In the genomic region with DNA sequence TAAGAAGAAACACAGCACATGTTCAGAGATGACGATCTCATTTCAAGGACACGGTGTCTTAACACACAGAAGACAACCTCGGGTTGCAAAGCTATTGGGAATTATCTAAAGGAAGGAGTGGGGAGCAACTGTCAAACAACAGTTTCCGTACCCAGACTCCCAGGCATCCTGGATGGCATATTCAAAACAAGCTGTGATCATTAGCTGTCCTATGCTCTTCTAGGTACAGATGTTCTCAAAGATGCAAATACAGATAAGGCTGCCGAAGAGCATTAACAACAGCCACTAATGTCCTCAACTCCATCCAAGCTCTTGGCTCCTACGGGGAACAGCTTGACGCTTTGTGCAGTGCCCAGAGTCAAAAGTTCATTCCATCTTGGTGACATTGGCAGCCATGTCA, we compare ENCODE assay signal across 25 mouse cellular contexts.
A peak's percentile ranks its signal among the peaks of the same experiment; 100 is the strongest.
DNase-seq lines count a peak whose midpoint lies in the region; ATAC-seq and TF ChIP-seq lines count a peak whose summit lies in the region.
"Had no signal": no experiment of that assay in that cellular context is flagged by ENCODE, and none has a peak within 500 bp of the region (broad histone marks: within the 10 kb centered on the region; RNA-seq: fewer than 3 reads in every experiment).

No protein-coding gene starts in this region.

- H3K79me2 ChIP-seq in CH12.LX (replicated peaks; ENCODE audit: control insufficient read depth, extremely low read depth, insufficient read depth, poor library complexity, severe bottlenecking), result no peaks in the 10 kb centered on the region

- no peak overlapping the region for H3K9ac ChIP-seq in CH12.LX (ENCODE audit: insufficient read depth, low read depth)
- H3K9ac ChIP-seq in lung, postnatal 0 days (replicated peaks; ENCODE audit: low read depth), result no peak overlapping the region
- H3K9ac ChIP-seq in intestine, postnatal 0 days (ENCODE audit: low read depth, low read length), result no peak overlapping the region
- H3K9ac ChIP-seq: embryonic facial prominence, embryonic 13.5 days; embryonic facial prominence, embryonic 15.5 days; forebrain, embryonic 12.5 days had no signal

- peak; percentile 5 to 39 for DNase-seq in lung, adult 18-20 months
- DNase-seq in lung, postnatal 14 days, result no peak
- no peak for DNase-seq in CH12.LX (ENCODE audit: extremely low read depth)
- DNase-seq in lung, postnatal 0 days (ENCODE audit: low spot score), result peak; percentile 19
- DNase-seq in lung, postnatal 25 days (ENCODE audit: low spot score), result peak; percentile 36
- DNase-seq in adrenal gland, adult 8-10 months, result no peak
- DNase-seq in B cell, adult 2 months, result no peak
- DNase-seq: adrenal gland, postnatal 10 days; adrenal gland, postnatal 25 days; cerebellum, adult 11 months; cerebellum, adult 2 months; cerebellum, adult 9-10 months; cerebellum, postnatal 36 days; embryo, embryonic 11 days had no signal

- H3K36me3 ChIP-seq in CH12.LX (replicated peaks in 1 of 2; ENCODE audit: control insufficient read depth in 1 of 2, insufficient read depth in 1 of 2, low read length in 1 of 2), result no peaks in the 10 kb centered on the region
- H3K36me3 ChIP-seq in lung, postnatal 0 days (ENCODE audit: insufficient read depth, low read length), result no peaks in the 10 kb centered on the region
- H3K36me3 ChIP-seq in intestine, postnatal 0 days (ENCODE audit: control insufficient read depth, insufficient read depth), result no peaks in the 10 kb centered on the region
- H3K36me3 ChIP-seq: embryonic facial prominence, embryonic 13.5 days; embryonic facial prominence, embryonic 15.5 days; forebrain, embryonic 10.5 days; forebrain, embryonic 12.5 days; G1E had no signal

- H3K4me3 ChIP-seq in CH12.LX (replicated peaks in 1 of 3; ENCODE audit: low read depth in 2 of 3, low read length in 2 of 3, poor library complexity in 1 of 3), result no peak overlapping the region
- H3K4me3 ChIP-seq in lung, postnatal 0 days (ENCODE audit: low read depth, low read length), result no peak overlapping the region
- H3K4me3 ChIP-seq in intestine, postnatal 0 days (ENCODE audit: low read depth, low read length), result no peak overlapping the region
- H3K4me3 ChIP-seq: embryonic facial prominence, embryonic 13.5 days; embryonic facial prominence, embryonic 15.5 days; erythroblast, embryonic 14.5 days; forebrain, embryonic 10.5 days; forebrain, embryonic 12.5 days had no signal

- no peaks in the 10 kb centered on the region for H3K9me3 ChIP-seq in CH12.LX (replicated peaks; ENCODE audit: low read length)
- no peaks in the 10 kb centered on the region for H3K9me3 ChIP-seq in lung, postnatal 0 days (ENCODE audit: low read length)
- no peaks in the 10 kb centered on the region for H3K9me3 ChIP-seq in intestine, postnatal 0 days (ENCODE audit: control insufficient read depth)
- H3K9me3 ChIP-seq: embryonic facial prominence, embryonic 13.5 days; embryonic facial prominence, embryonic 15.5 days; forebrain, embryonic 10.5 days; forebrain, embryonic 12.5 days; G1E had no signal

- dilution Hi-C loops in CH12.LX (cut with MboI; ENCODE audit: extremely low pct_ligation_motif_present, extremely low pct_unique_long_range_greater_than_20kb, low sequenced_read_pairs), result no loop called here

- no peak for TF ChIP-seq EP300 in CH12.LX (IDR thresholded peaks at IDR 0.05; ENCODE audit: low read length)
- TF ChIP-seq EP300 in lung, postnatal 0 days (IDR thresholded peaks at IDR 0.05), result peak; percentile 83

- no peak for TF ChIP-seq POLR2A in CH12.LX (IDR thresholded peaks at IDR 0.05; ENCODE audit: low read depth, low read length)

- H3K4me2 ChIP-seq in CH12.LX (ENCODE audit: insufficient read depth, low read depth, poor library complexity, severe bottlenecking), result peak overlapping the region; percentile 11; the same call in 1 of the 2 replicates
- H3K4me2 ChIP-seq in lung, postnatal 0 days (replicated peaks; ENCODE audit: low read depth, low read length), result no peak overlapping the region
- no peak overlapping the region for H3K4me2 ChIP-seq in intestine, postnatal 0 days (replicated peaks; ENCODE audit: low read depth)
- H3K4me2 ChIP-seq: embryonic facial prominence, embryonic 13.5 days; embryonic facial prominence, embryonic 15.5 days; forebrain, embryonic 12.5 days had no signal

- H3K27ac ChIP-seq in CH12.LX (ENCODE audit: insufficient read depth, low read depth), result no peak overlapping the region
- H3K27ac ChIP-seq in lung, postnatal 0 days (ENCODE audit: low read length), result no peak overlapping the region
- no peak overlapping the region for H3K27ac ChIP-seq in intestine, postnatal 0 days (ENCODE audit: low read depth, low read length)
- H3K27ac ChIP-seq: embryonic facial prominence, embryonic 13.5 days; embryonic facial prominence, embryonic 15.5 days; forebrain, embryonic 10.5 days; forebrain, embryonic 12.5 days had no signal

- no peak for TF ChIP-seq RAD21 in CH12.LX (IDR thresholded peaks at IDR 0.05; ENCODE audit: low read depth, low read length)

- in situ Hi-C loops in CH12.LX (cut with MboI; ENCODE audit: low pct_ligation_motif_present, low pct_unique_long_range_greater_than_20kb, low sequenced_read_pairs), result no loop called here

- 46% methylated on average over 7 of the region's 7 CpGs for WGBS in lung, postnatal 0 days
- WGBS in intestine, postnatal 0 days, result 84% methylated on average over 7 of the region's 7 CpGs

- no peaks in the 10 kb centered on the region for H3K27me3 ChIP-seq in CH12.LX (replicated peaks)
- H3K27me3 ChIP-seq in lung, postnatal 0 days (replicated peaks; ENCODE audit: insufficient read depth, low read length), result no peaks in the 10 kb centered on the region
- H3K27me3 ChIP-seq in intestine, postnatal 0 days (replicated peaks; ENCODE audit: control insufficient read depth, insufficient read depth, low read length), result no peaks in the 10 kb centered on the region
- H3K27me3 ChIP-seq: embryonic facial prominence, embryonic 13.5 days; embryonic facial prominence, embryonic 15.5 days; forebrain, embryonic 12.5 days; Patski had no signal

- TF ChIP-seq CTCF in CH12.LX (conservative IDR thresholded peaks at IDR 0.05 in 1 of 2, IDR thresholded peaks at IDR 0.05 in 1 of 2; ENCODE audit: low read depth in 2 of 2, low read length in 2 of 2), result no peak
- TF ChIP-seq CTCF in lung, postnatal 0 days (IDR thresholded peaks at IDR 0.05), result no peak
- TF ChIP-seq CTCF in intestine, postnatal 0 days (IDR thresholded peaks at IDR 0.05; ENCODE audit: low read depth), result no peak

- peaks cover 0 to 4% of the 10 kb centered on the region in 2 experiments; a peak in 1 of 4 replicates for H3K4me1 ChIP-seq in CH12.LX (ENCODE audit: control insufficient read depth in 1 of 2, insufficient read depth in 2 of 2)
- peaks cover 5% of the 10 kb centered on the region; the same call in 1 of the 2 replicates for H3K4me1 ChIP-seq in lung, postnatal 0 days (ENCODE audit: insufficient read depth, low read depth, low read length)
- no peaks in the 10 kb centered on the region for H3K4me1 ChIP-seq in intestine, postnatal 0 days (replicated peaks; ENCODE audit: control insufficient read depth, insufficient read depth, low read length)
- H3K4me1 ChIP-seq: embryonic facial prominence, embryonic 13.5 days; embryonic facial prominence, embryonic 15.5 days; forebrain, embryonic 10.5 days; forebrain, embryonic 12.5 days had no signal

- ATAC-seq in lung, postnatal 0 days, result peak; percentile 58
- ATAC-seq in intestine, postnatal 0 days, result no peak
- ATAC-seq: activated CD4-positive, CD25-positive, alpha-beta regulatory T cell, adult 4 months; forebrain, embryonic 14.5 days; forebrain, embryonic 16.5 days; Patski had no signal

TF ChIP-seq in CH12.LX, 34 proteins besides CTCF, POLR2A, EP300 and RAD21:
- TF ChIP-seq BHLHE40 (IDR thresholded peaks at IDR 0.05; ENCODE audit: low read depth, low read length), result no peak
- TF ChIP-seq ZKSCAN1 (IDR thresholded peaks at IDR 0.05; ENCODE audit: borderline replicate concordance, low read depth, low read length), result no peak

Comparison
In these comparisons a context has a peak if more than half of its experiments do, and no peak if none do; other contexts are left out.
1. DNase-seq: peak in lung, adult 18-20 months (2 of 2), lung, postnatal 0 days (single experiment) and lung, postnatal 25 days (single experiment); none in lung, postnatal 14 days (single experiment), CH12.LX (single experiment), adrenal gland, adult 8-10 months (single experiment) and B cell, adult 2 months (0 of 2).